Mouse (Mus musculus) embryo, embryonic 9.5 days (tissue): ENCODE data around the gene Lpo.
"Not testable (repeated sequence)": the region's sequence is repeated elsewhere in the genome, so short reads cannot be mapped to it uniquely, and the experiment has no call there.

Experiments used
- DNase-seq: peaks from one replicate; pipeline ENCODE4 v3.0.0-alpha.2; 2017; ENCODE audit errors: extremely low spot score

Gene Lpo

GRCm38 (mm10) chr11:87828239-87828900 lies at the start of gene Lpo:
Lpo (minus strand) TSS chr11:87828289.
- no peak for DNase-seq

- no peak for DNase-seq
These were observed 47.3 kb upstream of the Lpo start, which contains the start of gene Epx for GRCm38 (mm10) chr11:87875436-87875835. Epx (minus strand) TSS chr11:87875536.

GRCm38 (mm10) chr11:87871766-87872165 lies 43.7 kb upstream of the Lpo start:
- DNase-seq, result no peak

- DNase-seq, result no peak
These were observed 42.0 kb upstream of the Lpo start for GRCm38 (mm10) chr11:87870096-87870495.

- not testable (repeated sequence) for DNase-seq
These were observed 38.8 kb upstream of the Lpo start for GRCm38 (mm10) chr11:87866891-87867290.

GRCm38 (mm10) chr11:87862805-87863204 lies 34.7 kb upstream of the Lpo start:
- DNase-seq, result no peak

- DNase-seq, result no peak
These were observed 32.3 kb upstream of the Lpo start for GRCm38 (mm10) chr11:87860426-87860825.

- DNase-seq, result no peak
These were observed 31.2 kb upstream of the Lpo start for GRCm38 (mm10) chr11:87859273-87859672.

- DNase-seq, result no peak
These were observed 26.5 kb upstream of the Lpo start for GRCm38 (mm10) chr11:87854550-87854949.

GRCm38 (mm10) chr11:87853597-87853954 lies 25.5 kb upstream of the Lpo start:
- no peak for DNase-seq

- peak; percentile 90 for DNase-seq
These were observed 24.9 kb upstream of the Lpo start, which contains the start of gene Mks1 for GRCm38 (mm10) chr11:87852690-87853596. Mks1 (plus strand) TSS chr11:87853215.

GRCm38 (mm10) chr11:87847884-87848283 lies 19.8 kb upstream of the Lpo start:
- DNase-seq, result peak; percentile 16

GRCm38 (mm10) chr11:87846968-87847600 lies 19.0 kb upstream of the Lpo start:
- no peak for DNase-seq

- DNase-seq, result no peak
These were observed 13.3 kb upstream of the Lpo start for GRCm38 (mm10) chr11:87841436-87841835.

GRCm38 (mm10) chr11:87840676-87841075 lies 12.6 kb upstream of the Lpo start:
- no peak for DNase-seq

GRCm38 (mm10) chr11:87821502-87821901 lies 6.6 kb downstream of the Lpo start:
- DNase-seq, result no peak

- no peak for DNase-seq
These were observed 10.7 kb downstream of the Lpo start for GRCm38 (mm10) chr11:87817443-87817773.

- peak; percentile 56 for DNase-seq
These were observed 11.2 kb downstream of the Lpo start for GRCm38 (mm10) chr11:87816707-87817442.

- no peak for DNase-seq
These were observed 13.3 kb downstream of the Lpo start for GRCm38 (mm10) chr11:87814831-87815230.

GRCm38 (mm10) chr11:87811396-87811795 lies 16.7 kb downstream of the Lpo start:
- no peak for DNase-seq

GRCm38 (mm10) chr11:87808236-87808635 lies 19.9 kb downstream of the Lpo start:
- no peak for DNase-seq

- no peak for DNase-seq
These were observed 20.7 kb downstream of the Lpo start for GRCm38 (mm10) chr11:87807433-87807832.
